Mouse (Mus musculus) hindbrain, embryonic 13.5 days (tissue): ENCODE measurements around the gene Abca8b. TPM values are rescaled to one million over a fixed set of nuclear protein-coding genes. Genes with fewer than 3 reads are reported as not detected.

Experiments used
- ATAC-seq: fragments of 200-750 bp; cut with Nextera tagmentation; 2 replicates; pipeline ENCODE4 v1.8.0; 2017; ENCODE audit warnings: moderate TSS enrichment; ENCODE audit not compliant: low FRiP score
- H3K27ac ChIP-seq: fragments of 300-500 bp; sonication (generic); 2 replicates; pipeline ENCODE4 v1.5.1; 2015; ENCODE audit warnings: inconsistent platforms, mild to moderate bottlenecking, moderate library complexity
- H3K27me3 ChIP-seq: fragments of 300-500 bp; sonication (generic); 2 replicates; pipeline ENCODE4 v1.6.1; 2015; ENCODE audit warnings: mild to moderate bottlenecking, inconsistent platforms
- H3K36me3 ChIP-seq: fragments of 300-500 bp; sonication (generic); 2 replicates; pipeline ENCODE4 v1.6.1; 2015; ENCODE audit warnings: mild to moderate bottlenecking, inconsistent platforms
- H3K4me1 ChIP-seq: fragments of 300-500 bp; sonication (generic); replicated peaks from 2 replicates; pipeline ENCODE4 v1.6.1; 2015; ENCODE audit warnings: inconsistent platforms
- H3K4me2 ChIP-seq: fragments of 300-500 bp; sonication (generic); 2 replicates; pipeline ENCODE4 v1.6.1; 2015; ENCODE audit warnings: inconsistent platforms, mild to moderate bottlenecking, moderate library complexity
- H3K4me3 ChIP-seq: fragments of 300-500 bp; sonication (generic); 2 replicates; pipeline ENCODE4 v1.5.1; 2015; ENCODE audit warnings: mild to moderate bottlenecking, inconsistent platforms
- H3K9ac ChIP-seq: fragments of 300-500 bp; sonication (generic); 2 replicates; pipeline ENCODE4 v1.6.1; 2015; ENCODE audit warnings: mild to moderate bottlenecking, inconsistent platforms
- H3K9me3 ChIP-seq: fragments of 300-500 bp; sonication (generic); 2 replicates; pipeline ENCODE4 v1.6.1; 2016; ENCODE audit warnings: inconsistent platforms
- WGBS: fragments of 180-500 bp; shearing (Covaris S2); methylation state at CpG from one replicate; pipeline ENCODE4 v1.1.7; 2015; 5-methylcytosine and 5-hydroxymethylcytosine counted together
- polyA plus RNA-seq: library from polyadenylated mRNA; unstranded; fragments of >200 nt; fragmentation: Nextera tagmentation; extraction: Ambion mirVana; gene quantifications from 2 replicates; pipeline ENCODE4 v1.2.1, GENCODE M21; 2015

Abca8b gene
- polyA plus RNA-seq, 1 experiment from 2014 or later = 1.3 TPM

GRCm38 (mm10) chr11:109908207-109909031 is 87.2 kb downstream of the Abca8b start:
- Histone ChIP-seq H3K4me3 (no peak overlapping the region), H3K27ac (no peak overlapping the region), H3K9me3 (no peaks in the 10 kb centered on the region), H3K9ac (no peak overlapping the region), H3K4me2 (no peak overlapping the region), H3K36me3 (no peaks in the 10 kb centered on the region), H3K4me1 (no peaks in the 10 kb centered on the region), H3K27me3 (no peaks in the 10 kb centered on the region)
- ATAC-seq = no peak
- WGBS = 88% methylated on average over 10 of the region's 10 CpGs

GRCm38 (mm10) chr11:109907508-109907907 is 88.1 kb downstream of the Abca8b start:
- 95% methylated on average over 2 of the region's 2 CpGs for WGBS
- H3K4me3 ChIP-seq = no peak overlapping the region

GRCm38 (mm10) chr11:109902616-109903598 is 92.7 kb downstream of the Abca8b start:
- no peak overlapping the region for H3K4me3 ChIP-seq
- no peak overlapping the region for H3K4me2 ChIP-seq
- H3K4me1 ChIP-seq = 0 out of 2 replicates have a peak, but pooled peaks cover 5% of the 10 kb centered on the region
- no peaks in the 10 kb centered on the region for H3K27me3 ChIP-seq
- no peaks in the 10 kb centered on the region for H3K9me3 ChIP-seq
- no peak for ATAC-seq
- WGBS = 43% methylated on average over 6 of the region's 6 CpGs
- H3K9ac ChIP-seq = no peak overlapping the region
- H3K27ac ChIP-seq = no peak overlapping the region; the same call in 1 of the 2 replicates
- H3K36me3 ChIP-seq = no peaks in the 10 kb centered on the region

More at GRCm38 (mm10) chr11:109907508-109907907, 88.1 kb downstream of the Abca8b start:
- Histone ChIP-seq H3K9ac (no peak overlapping the region), H3K27me3 (no peaks in the 10 kb centered on the region), H3K4me1 (0 out of 2 replicates have a peak, but pooled peaks cover 5% of the 10 kb centered on the region), H3K4me2 (no peak overlapping the region), H3K9me3 (no peaks in the 10 kb centered on the region), H3K36me3 (no peaks in the 10 kb centered on the region), H3K27ac (no peak overlapping the region)
- no peak for ATAC-seq

- Histone ChIP-seq H3K27ac (no peak overlapping the region), H3K4me2 (no peak overlapping the region), H3K9ac (no peak overlapping the region), H3K27me3 (no peaks in the 10 kb centered on the region), H3K4me1 (0 out of 2 replicates have a peak, but pooled peaks cover 5% of the 10 kb centered on the region), H3K4me3 (no peak overlapping the region), H3K9me3 (no peaks in the 10 kb centered on the region), H3K36me3 (no peaks in the 10 kb centered on the region)
- no peak for ATAC-seq
- WGBS = 56% methylated on average over 4 of the region's 4 CpGs
Measured at GRCm38 (mm10) chr11:109900491-109901241, 95.0 kb downstream of the Abca8b start.

- no peaks in the 10 kb centered on the region for H3K9me3 ChIP-seq
- H3K9ac ChIP-seq = no peak overlapping the region
- 0 out of 2 replicates have a peak, but pooled peaks cover 5% of the 10 kb centered on the region for H3K4me1 ChIP-seq
- H3K27me3 ChIP-seq = no peaks in the 10 kb centered on the region
- H3K4me2 ChIP-seq = no peak overlapping the region
- no peak overlapping the region for H3K4me3 ChIP-seq
- no peak overlapping the region for H3K27ac ChIP-seq
- no peaks in the 10 kb centered on the region for H3K36me3 ChIP-seq
- ATAC-seq = no peak
- WGBS = 92% methylated on average over 6 of the region's 6 CpGs
Measured at GRCm38 (mm10) chr11:109898791-109899467, 96.7 kb downstream of the Abca8b start.

GRCm38 (mm10) chr11:109895952-109896530 is 99.6 kb downstream of the Abca8b start:
- Histone ChIP-seq H3K4me1 (no peaks in the 10 kb centered on the region), H3K9me3 (no peaks in the 10 kb centered on the region), H3K27me3 (no peaks in the 10 kb centered on the region), H3K4me2 (no peak overlapping the region), H3K9ac (no peak overlapping the region), H3K36me3 (no peaks in the 10 kb centered on the region), H3K4me3 (no peak overlapping the region), H3K27ac (no peak overlapping the region)
- no peak for ATAC-seq
- 62% methylated on average over 6 of the region's 6 CpGs for WGBS

GRCm38 (mm10) chr11:109895496-109895895 is 100.1 kb downstream of the Abca8b start:
- H3K4me2 ChIP-seq = no peak overlapping the region
- no peak overlapping the region for H3K4me3 ChIP-seq
- H3K9ac ChIP-seq = no peak overlapping the region
- no peaks in the 10 kb centered on the region for H3K4me1 ChIP-seq
- no peaks in the 10 kb centered on the region for H3K27me3 ChIP-seq
- no peaks in the 10 kb centered on the region for H3K9me3 ChIP-seq
- no peak overlapping the region for H3K27ac ChIP-seq
- no peaks in the 10 kb centered on the region for H3K36me3 ChIP-seq
- WGBS = 77% methylated on average over 4 of the region's 4 CpGs
- no peak for ATAC-seq

GRCm38 (mm10) chr11:109893894-109894804 is 101.5 kb downstream of the Abca8b start:
- Histone ChIP-seq H3K4me3 (no peak overlapping the region), H3K9ac (no peak overlapping the region), H3K9me3 (no peaks in the 10 kb centered on the region), H3K27me3 (no peaks in the 10 kb centered on the region), H3K27ac (no peak overlapping the region), H3K36me3 (no peaks in the 10 kb centered on the region), H3K4me1 (no peaks in the 10 kb centered on the region), H3K4me2 (no peak overlapping the region)
- WGBS = 86% methylated on average over 3 of the region's 3 CpGs
- ATAC-seq = no peak

- WGBS = 83% methylated on average over 4 of the region's 4 CpGs
- Histone ChIP-seq H3K4me2 (no peak overlapping the region), H3K9me3 (no peaks in the 10 kb centered on the region), H3K27ac (no peak overlapping the region), H3K4me1 (no peaks in the 10 kb centered on the region), H3K9ac (no peak overlapping the region), H3K4me3 (no peak overlapping the region), H3K27me3 (no peaks in the 10 kb centered on the region), H3K36me3 (no peaks in the 10 kb centered on the region)
- ATAC-seq = no peak
Measured at GRCm38 (mm10) chr11:109891989-109892386, 103.7 kb downstream of the Abca8b start.

- Histone ChIP-seq H3K36me3 (no peaks in the 10 kb centered on the region), H3K27me3 (no peaks in the 10 kb centered on the region), H3K4me1 (no peaks in the 10 kb centered on the region), H3K9ac (no peak overlapping the region), H3K27ac (no peak overlapping the region), H3K4me2 (no peak overlapping the region), H3K4me3 (no peak overlapping the region), H3K9me3 (no peaks in the 10 kb centered on the region)
- ATAC-seq = no peak
- 59% methylated on average over 8 of the region's 8 CpGs for WGBS
Measured at GRCm38 (mm10) chr11:109891371-109891988, 104.2 kb downstream of the Abca8b start.
